Mouse (Mus musculus): ENCODE measurements around the gene Prpf3.

- TF ChIP-seq POLR2A (IDR thresholded peaks at IDR 0.05; ENCODE audit: control insufficient read depth, extremely low read depth, insufficient read depth, low read length, poor library complexity) (peak; percentile 77), CTCF (IDR thresholded peaks at IDR 0.05; ENCODE audit: borderline replicate concordance, control insufficient read depth, extremely low read depth, insufficient read depth, low read length, poor library complexity) (0 out of 2 replicates have a peak, but pooled peaks have one; percentile 24)
Measured at GRCm38 (mm10) chr3:95871392-95871867, 15.7 kb upstream of the Prpf3 start, which contains the start of gene Mrps21.

Measured in thymus, adult 2 months (tissue).